Mouse (Mus musculus): ENCODE data around the gene Chpf2.

The Chpf2 gene

DNA sequence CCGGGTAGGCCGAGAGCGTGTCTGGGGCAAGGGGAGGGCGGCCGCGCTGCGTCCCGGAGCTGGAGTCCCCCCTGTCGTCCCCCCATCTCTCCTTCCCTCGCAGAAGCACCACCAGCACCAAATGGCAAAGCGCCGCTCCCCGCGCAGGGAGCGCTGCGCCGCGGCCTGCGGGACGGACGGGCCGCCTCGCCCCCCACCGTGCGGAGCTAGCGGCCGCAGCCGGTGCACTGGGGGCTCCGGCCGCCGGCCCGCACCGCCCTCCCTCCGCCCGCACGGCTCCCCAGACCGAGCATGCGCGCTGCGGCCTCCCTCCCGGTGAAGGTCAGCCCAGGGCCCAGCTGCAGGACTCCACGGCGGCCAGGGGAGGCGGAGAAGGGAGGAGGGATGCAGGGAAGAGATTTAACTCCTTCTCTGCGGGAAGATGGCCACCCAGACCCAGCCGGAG, 18.1 kb downstream of the Chpf2 start:
- ATAC-seq (ENCODE audit: low TSS enrichment), result peak; percentile 69

DNA sequence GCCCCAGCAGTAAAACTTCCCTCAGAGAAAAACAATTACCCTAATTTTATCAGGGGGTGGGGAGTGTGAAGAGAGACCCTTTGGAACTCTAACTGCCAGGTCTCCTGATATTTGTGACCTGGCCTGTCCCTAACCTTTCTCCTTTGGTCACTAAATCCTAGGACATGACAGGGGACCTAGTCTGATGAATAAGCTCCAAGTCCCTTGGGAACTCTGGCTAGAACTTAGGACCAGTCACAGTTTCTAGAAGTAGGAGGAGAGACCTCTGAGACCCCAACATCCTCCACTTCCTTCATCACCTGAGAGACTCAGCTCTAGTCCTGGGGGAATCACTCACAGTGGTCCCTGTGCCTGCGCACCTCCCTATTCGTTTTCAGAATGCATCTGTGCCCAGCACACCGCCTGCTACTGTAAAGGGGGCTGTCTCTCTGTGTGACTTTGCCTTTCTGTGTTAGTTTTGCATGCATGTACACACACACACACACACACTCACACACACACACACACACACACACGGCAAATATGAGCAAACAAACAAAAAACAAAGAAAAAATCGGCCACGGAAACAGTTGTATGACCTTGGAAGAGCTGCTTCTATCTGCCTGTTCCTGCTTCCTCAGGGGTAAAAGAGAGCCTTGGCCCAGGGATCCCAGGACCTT, 18.9 kb downstream of the Chpf2 start:
- ATAC-seq (ENCODE audit: low TSS enrichment), result no peak

DNA sequence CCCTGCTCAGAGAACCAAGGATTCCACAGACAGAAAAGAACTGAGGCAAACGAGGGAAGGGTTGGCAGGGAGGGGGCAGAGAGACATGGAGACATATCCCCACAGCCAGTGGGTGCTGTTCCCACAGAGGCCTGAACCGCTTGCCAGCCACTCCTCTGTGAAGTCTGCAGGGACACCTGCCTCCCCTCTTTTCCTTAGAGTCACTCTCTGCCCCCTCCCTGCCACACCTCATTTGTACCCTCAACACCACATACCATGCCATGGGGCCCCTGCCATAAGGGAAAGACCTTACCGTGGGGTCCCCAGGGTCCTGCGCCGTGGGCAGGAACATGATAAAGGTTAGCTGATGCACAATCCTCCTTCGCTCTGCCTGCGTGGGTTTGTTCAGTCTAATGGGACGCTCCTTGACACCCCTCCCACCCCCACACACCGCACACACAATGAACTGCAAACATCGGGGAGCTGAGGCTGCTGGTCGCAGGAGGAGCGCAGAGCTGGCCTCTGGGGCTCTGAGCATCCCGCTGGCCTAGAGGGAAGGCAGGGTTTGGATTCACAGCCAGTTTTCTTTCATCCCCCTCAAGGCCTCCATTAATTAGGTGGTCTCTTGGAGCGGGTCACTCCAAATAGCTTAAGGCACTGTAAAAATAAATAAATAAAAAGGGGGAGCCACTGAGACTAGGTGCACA, 19.6 kb downstream of the Chpf2 start:
- no peak for ATAC-seq (ENCODE audit: low TSS enrichment)

DNA sequence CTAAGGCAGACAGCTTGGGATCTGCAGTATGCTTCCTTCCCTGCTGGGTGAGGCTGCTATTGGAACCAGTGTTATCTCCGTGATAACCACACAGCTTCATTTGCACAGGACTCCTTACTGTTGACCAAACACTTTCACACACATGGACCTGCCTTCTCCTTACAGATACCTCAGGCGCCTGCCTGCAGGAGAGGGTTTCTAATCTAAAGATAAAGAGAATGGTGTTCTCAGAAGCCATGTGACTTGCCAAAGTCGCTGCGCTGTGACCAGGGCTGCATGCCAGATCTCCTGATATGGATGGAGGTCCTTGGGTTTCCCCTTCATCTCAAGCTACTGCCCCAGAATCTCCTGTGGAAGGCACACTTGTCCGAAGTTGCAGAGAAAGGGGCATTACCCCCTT, 22.8 kb downstream of the Chpf2 start:
- no peak for ATAC-seq (ENCODE audit: low TSS enrichment)

DNA sequence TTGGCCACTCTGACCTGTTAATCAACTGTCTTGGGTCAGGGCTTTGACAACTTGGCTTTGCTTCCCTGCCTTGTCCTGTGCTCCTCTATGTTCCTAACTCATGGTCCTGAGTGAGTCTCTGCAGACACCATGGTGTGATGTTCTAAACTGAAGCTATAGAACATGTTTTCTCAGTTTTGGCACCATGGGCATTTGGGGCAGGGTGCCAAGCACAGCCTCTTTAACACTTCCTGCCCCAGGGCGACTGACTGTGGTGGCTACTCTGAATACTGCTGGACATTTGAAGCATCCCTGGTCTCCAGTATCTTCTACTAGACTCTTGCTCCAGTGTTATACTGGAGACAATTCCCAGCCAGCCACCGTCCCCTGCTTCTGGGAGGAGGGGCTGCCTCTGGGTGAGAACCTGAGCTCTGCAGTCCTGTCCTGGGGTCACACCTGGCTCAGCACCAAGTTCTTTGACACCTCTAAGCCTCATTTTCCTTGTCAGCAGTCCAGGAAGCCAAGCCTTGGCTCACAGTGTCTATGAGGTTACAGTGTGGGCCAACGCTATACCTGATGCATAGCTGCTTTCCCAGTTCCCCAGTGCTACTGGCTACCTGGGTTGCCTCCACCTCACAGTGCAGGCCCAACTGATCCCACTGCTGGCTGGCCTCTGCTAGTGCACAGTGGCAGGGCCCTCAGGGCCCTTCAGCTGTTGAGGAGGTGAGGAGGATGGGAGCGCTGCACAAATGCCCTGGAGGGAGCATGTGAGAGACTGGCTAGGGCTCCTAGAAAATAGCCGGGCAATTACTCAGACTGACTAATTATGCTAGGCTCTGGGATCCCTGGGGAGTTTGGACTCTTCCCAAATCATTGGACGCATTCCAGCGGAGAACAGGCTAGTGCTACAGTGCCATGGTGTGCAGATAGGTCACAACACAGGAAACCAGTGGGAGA, 25.1 kb downstream of the Chpf2 start:
- ATAC-seq (ENCODE audit: low TSS enrichment), result peak; percentile 41

DNA sequence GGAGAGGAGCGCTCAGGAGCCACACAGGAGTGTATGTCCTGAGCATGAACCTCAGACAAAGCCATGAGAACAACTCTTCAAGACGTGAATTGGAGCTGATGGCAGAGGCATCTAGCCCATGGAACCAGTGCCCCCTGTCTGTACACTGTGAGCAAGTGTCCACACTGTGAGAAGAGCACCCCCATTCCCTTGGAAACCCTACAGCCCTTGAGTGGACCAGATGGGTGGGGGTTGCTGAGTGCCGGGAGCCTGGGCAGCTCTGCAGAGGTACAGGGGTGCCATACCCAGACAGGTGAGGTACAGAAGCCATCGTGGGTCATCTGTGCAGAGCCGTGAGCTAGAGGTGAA, 25.7 kb downstream of the Chpf2 start:
- ATAC-seq (ENCODE audit: low TSS enrichment), result no peak

DNA sequence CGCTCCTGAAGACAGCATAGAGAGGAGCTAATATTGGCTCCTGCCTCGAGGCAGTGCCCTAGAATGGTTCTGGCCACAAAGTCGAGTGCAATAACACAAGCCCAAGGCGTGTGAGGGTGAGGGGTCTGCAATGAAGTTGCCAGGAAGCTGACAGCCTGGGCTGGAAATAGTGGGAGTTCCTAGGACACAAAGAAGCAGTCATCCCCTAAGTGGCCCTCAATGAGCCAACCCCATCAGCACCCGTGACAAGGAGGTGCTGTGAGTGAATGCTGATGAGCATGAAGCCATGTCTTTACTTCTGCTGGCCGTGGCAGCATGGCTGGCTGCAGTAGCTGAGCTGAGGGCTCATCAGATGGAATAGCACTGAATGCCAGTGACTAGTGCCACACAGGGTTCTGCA, 28.6 kb downstream of the Chpf2 start:
- no peak for ATAC-seq (ENCODE audit: low TSS enrichment)

DNA sequence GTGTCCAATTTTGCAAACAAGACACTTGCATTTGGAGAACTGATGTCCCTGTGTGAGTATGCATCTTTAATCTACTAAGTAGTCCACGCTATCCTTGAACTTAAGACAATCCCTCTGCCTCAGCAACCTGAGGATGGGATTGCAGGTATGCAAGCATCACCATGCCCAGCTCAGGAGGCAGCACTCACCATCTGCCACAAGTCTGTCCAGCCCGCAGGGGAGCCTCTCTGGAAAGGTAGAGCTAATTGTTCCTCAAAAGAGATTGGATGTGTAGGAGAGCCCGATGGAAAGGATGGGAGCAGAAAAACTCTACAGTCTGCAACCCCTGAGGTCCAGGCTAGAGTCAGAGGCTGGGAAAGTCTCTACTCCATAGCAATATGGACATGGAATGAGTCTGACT, 32.4 kb downstream of the Chpf2 start:
- ATAC-seq (ENCODE audit: low TSS enrichment), result no peak

DNA sequence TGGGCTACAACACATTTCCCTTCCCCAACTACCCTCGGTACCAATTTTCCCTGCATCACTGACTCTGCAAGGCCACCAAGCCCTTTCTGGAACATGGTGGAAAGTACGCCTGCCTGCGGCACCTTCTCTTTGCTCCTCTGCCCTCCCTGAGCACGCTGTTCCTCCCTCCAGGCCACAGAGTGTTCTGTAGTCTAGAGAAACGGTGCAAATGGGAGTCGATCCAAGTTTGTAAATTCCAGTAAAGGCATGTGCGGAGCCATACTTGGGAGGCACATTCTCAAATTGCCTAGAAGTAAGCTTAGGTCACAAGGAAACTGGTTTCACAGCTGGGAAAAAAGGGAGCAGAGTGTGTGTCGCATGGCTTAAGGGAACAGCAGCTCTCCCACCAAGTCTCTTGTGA, 33.6 kb downstream of the Chpf2 start:
- no peak for ATAC-seq (ENCODE audit: low TSS enrichment)

DNA sequence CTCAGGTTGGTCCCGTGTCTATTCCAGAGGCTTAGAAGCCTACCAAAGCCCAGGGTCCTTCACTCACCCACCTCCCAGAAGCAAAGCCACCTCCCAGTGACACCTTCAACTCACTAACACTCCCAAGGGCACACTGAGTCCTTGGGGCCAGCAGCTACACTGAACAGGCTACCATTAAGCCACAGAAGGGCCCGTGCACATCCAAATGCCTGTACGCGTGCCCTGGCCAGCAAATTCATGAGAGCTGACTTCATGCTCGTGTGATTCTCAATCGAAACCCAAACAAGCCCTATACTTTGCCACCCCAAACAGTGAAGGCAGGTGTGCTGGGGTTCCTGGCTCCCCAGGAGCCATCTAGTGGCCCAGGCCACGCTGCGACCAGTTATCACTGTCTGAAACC, 34.1 kb downstream of the Chpf2 start:
- no peak for ATAC-seq (ENCODE audit: low TSS enrichment)

DNA sequence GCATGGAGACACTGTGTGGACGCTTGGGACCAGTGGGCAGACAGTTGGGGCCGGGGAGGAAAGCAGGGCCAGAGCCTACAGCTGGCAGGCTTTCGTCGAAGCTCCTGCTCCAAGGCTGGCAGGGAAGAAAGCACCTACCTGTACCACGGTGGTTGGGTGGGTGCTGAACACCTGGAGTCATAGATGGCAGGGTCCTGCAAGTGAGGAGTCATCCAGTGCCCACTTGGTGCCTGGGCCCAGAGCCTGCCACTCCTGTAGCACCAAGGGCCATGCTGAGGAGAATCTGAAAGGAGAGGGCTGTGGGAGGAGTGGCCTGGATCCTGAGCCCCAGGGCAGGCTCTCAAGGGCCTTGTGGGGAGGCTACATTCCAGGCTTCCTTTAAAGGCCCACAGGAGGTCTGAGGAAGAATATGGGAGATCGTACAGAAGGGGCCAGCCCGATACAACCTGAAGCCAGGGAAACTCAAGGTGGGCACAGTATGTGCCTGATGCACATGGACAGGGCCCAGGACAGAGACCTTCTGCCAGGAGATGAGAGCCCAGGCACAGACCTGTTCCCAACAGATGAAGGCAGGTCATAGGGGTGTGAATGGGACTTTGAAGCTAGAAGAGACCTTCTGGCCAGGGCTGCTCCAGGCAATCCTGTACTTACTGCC, 36.0 kb downstream of the Chpf2 start:
- ATAC-seq (ENCODE audit: low TSS enrichment), result no peak

DNA sequence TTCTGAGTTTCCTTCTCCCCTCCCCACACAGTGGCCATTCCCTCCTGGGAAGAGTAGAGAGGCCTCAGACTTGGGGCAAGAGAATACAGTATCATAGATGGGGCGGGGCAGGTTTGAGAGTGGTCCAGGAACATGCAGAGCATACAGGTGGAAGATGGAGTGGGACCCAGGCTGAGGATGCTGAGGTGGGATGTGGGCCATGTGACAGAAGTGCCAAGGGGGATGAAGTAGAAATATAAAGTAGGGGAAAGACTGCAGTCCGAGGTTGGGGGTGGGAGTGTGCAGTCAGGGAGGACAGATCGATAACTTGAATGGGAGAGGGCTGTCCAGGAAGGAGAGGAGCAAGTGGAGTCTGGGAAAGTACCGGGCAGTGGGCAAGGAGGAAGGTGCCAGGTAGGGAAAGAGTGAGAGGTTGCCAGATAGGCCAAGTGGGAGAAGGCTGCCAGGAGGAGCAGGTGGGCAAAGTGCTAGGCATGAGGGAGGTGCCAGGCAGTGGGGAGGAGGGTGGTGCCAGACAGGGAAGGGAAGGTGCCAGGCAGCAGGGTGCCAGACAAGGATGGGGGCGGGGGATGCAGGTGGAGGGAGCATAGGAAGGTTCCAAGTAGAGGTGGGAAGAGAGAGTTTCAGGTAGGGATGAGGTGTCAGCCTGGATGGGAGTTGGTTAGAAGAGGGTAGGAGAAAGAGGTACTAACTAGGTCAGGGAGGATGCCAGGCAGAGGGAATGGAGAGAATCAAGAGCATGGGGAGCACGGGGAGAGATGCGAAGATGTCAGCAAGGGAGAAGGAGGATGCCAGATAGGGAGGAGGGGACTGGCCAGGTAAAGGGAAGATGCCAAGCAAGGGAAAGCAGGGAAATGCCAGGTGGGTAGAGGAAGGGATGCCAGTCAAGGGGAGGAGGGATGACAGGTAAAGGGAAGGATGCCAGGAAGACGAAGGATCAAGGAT, 36.8 kb downstream of the Chpf2 start:
- ATAC-seq (ENCODE audit: low TSS enrichment), result peak; percentile 28

DNA sequence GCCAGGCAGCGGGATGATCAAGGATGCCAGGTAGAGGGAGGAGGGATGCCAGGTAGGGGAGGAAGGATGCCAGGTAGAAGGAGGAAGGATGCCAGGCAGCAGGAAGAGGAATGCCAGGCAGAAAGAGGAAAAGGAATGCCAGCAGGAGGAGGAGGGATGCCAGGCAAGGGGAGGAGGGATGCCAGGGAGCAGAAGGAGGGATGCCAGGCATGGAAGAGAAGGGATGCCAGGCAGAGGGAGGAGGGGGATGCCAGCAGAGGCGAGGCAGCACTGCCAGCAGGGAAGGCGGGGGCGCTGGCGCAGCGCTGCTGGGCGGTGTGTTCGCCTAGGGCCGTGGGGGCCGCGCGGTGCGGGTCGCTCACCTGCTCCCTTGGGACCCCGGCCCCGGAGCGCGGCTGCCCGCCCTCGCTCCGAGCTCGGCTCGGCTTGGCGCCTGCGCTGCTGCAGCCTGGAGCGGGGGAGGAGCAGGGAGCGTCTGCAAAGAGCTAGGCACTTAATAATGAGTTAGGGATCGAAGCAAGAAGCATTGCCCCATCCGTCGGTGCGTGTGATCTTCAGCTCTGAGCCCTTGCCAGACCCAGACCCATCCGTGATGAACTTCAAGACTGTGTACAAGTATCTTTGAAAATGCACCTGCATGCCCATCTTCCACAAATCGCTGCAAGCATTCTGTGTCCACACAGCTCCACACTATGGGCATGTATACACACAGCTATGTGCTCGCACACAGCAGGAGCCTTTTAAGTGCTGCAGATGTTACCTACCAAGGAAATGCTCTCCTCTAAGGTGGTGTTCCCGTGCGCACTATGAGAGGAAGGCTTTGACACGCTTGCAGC, 37.7 kb downstream of the Chpf2 start, which contains the start of gene Smarcd3:
TSS of gene Smarcd3 (minus strand) at position 426 of the 836 bp plus-strand sequence.
- peak; percentile 85 for ATAC-seq (ENCODE audit: low TSS enrichment)

DNA sequence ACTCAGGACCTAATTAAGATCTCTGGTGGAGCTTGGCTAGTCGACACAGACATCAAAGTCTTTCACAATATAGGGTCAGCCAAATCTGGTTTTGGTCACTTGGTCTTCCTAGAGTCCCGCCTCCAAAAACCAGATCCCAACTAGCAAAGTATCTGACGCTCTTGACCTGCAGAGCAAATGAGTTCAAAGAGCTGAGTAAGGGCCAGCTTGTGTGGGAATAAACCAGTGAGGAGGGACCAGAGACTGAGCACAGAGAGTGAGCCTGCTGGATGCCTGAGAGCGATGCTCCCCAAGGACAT, 38.2 kb downstream of the Chpf2 start:
- no peak for ATAC-seq (ENCODE audit: low TSS enrichment)

DNA sequence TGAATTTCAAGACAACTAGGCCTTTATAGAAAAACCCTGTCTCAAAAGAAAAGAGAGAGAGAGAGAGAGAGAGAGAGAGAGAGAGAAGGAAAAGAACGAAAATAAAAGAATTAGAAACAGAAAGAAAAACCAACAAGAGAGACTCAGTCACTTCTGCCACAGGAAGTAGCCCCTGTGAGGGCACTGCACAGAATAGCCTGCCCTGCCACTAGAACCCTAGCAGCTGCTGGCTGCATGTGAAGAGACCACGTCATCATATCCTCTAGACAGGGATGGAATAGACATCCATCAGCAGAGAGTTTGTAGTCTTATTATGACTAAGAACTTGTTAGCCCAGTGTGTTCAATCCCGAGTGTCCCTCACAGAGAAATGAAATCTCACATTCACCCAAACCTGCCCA, 43.2 kb downstream of the Chpf2 start:
- ATAC-seq (ENCODE audit: low TSS enrichment), result no peak

DNA sequence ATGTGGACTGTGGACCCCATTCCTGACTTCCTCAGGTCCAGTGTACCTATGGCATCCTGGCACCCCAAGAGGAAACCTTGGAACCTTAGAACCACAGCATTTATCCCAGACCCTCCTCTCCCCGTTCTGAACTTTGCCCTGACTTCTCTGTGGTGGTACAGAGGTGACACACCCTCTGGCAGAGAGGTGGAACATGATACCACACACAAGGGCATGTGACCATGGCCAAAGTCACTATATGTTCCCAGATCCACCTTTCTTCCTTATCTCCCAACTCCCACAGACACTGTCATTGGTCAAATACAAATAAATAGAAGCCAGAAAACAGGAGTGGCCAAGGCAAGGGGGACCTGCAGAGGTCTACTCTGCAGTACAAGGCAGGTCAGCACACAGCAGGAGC, 48.6 kb downstream of the Chpf2 start:
- ATAC-seq (ENCODE audit: low TSS enrichment), result no peak

DNA sequence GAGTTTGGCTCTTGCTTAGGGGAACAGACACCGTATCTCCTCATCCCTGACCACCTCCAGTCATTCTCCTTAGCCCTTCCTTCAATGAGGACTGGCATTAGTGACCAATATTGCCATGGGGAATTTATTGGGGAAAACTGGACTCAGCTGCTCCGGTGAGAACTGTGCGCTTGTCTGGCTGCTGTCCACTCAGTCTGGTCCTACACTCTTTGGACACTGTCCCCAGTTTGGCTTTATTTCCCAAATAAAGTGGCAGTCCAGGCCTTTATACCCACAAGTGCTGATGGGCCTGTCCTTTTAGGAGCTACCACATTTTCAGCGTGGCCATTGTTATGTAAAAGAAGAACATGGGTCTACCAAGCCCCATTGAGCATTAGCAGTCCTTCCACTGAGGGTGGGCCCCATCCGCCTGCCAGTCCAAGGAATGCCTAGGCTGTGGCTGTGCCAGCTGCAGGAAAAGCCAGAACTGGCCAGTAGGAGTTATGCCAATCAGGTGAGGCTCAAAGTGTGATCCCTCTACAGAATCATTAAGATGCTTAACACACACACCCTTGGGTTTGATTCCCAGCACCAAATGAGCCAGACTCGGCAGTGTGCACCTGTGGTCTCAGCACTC, 49.1 kb downstream of the Chpf2 start:
- ATAC-seq (ENCODE audit: low TSS enrichment), result no peak

DNA sequence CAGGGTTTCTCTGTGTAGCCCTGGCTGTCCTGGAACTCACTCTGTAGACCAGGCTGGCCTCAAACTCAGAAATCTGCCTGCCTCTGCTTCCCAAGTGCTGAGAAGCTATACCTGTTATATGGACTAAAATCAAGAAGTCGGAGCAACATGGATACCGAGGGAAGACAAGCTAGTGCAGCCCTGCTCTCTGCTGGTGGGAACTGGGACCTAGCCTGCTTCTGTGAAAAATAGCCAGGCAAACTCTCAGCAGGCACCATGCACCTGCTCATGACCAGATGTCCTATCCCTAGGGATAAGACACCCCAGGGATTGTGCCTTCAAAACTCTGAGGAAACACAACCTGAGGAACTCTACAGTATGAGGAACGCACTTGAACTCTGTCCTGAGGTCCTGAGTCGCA, 50.4 kb downstream of the Chpf2 start:
- no peak for ATAC-seq (ENCODE audit: low TSS enrichment)

DNA sequence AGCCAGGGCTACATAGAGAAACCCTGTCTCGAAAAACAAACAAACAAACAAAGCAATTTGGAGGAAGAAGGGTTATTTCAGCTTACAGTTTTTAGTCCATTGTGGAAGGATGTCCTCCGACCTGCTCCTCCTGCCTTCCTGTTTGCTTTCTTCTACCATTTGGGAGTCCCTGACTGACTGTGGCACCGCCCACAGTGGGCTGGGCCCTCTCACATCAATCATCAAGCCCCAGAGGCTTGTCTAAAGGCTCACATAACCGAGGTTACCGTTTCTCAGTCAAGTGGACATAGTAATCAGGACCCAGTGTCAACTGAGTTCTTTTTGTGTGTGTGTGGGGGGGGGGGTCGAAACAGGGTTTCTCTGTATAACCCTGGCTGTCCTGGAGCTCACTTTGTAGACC, 51.6 kb downstream of the Chpf2 start:
- no peak for ATAC-seq (ENCODE audit: low TSS enrichment)

DNA sequence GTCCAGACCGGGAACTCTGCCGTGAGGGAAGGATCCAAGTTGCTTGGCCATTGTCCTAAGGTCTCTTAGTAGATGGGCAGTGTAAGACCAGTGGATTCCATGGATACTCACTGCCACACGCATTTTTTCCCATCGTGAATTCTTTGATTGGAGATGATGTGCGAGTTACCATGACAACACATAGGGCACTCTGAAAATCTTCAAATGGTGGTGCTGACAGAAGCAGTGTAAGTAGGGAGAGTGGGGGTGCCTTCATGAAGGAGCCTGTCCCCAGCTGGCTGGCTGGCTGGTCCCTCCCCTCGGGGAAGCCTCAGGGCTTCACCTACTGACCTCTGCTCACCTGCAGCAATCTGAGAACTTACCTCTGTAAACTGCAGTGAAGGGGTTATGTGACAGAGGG, 52.5 kb downstream of the Chpf2 start:
- ATAC-seq (ENCODE audit: low TSS enrichment), result peak; percentile 57; the same call in 1 of the 2 replicates

All from frontal cortex, adult (tissue).